Mouse (Mus musculus): ENCODE data around the gene Pex26. TPM values are rescaled to one million over a fixed set of nuclear protein-coding genes. Genes with fewer than 3 reads are reported as not detected.
A peak's percentile ranks its signal among the peaks of the same experiment; 100 is the strongest.

The Pex26 gene
- total and polyA plus RNA-seq, 3 experiments, result 2.8 to 3.3 (median 3.2) TPM

DNA sequence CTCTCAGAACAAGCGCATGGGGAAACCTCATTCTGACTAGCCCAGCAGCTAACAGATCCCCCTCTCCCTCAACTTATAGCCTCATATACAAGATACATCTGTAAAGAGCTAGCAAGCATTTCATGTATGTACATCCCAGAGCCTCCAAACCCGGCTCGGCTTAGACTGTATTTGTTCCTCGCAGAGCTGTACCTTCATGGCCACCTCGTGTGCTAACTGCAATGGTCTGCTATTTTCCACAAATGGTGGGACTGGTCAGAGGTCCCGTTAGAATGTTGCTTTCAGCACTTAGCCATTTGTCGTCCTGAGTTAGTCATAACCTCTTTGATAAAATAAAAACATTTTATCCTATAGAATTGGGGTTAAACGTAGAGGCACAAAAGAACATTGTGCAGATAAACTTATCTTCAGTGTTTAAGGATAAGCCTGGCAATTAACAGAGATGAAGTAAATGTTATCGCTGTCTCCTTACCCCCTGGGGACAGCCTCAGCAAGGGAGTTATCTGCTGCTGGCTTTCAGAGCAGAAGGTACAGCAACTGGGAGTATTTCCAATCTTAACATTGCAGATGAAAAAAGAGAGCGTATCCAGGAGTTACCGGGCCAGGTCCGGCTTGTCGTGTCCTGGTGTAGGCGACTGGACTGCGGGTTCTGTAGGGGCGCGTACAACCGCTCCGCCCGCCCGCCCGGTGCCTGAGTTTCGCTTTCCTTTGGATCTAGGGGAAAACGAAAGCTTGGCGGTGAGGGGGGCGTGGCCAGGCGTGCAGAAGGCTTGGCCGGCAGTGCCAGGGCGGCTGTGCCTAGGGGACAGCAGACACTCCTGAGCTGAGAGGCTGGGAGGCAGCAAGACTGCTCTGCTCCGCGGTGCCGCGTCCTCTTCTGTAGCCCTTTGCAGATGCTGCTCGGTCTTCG, 61.9 kb downstream of the Pex26 start, which contains the start of gene Usp18:
Gene Usp18, plus strand, starts transcription at position 780 of the 910 bp plus-strand sequence.
- Histone ChIP-seq H3K9me3 (replicated peaks; ENCODE audit: low read length) (no peaks in the 10 kb centered on the region), H3K27ac (ENCODE audit: insufficient read depth, low read depth) (no peak within 1 kb of the TSS), H3K4me1 (ENCODE audit: control insufficient read depth in 1 of 2, insufficient read depth in 2 of 2) (peaks cover 14 to 23% of the 10 kb centered on the region in 2 experiments), H3K79me2 (replicated peaks; ENCODE audit: control insufficient read depth, extremely low read depth, insufficient read depth, poor library complexity, severe bottlenecking) (no peaks in the 10 kb centered on the region), H3K27me3 (replicated peaks) (peaks cover 21% of the 10 kb centered on the region), H3K9ac (ENCODE audit: insufficient read depth, low read depth) (no peak within 1 kb of the TSS; the same call in none of the 2 replicates), H3K36me3 (replicated peaks in 1 of 2; ENCODE audit: control insufficient read depth in 1 of 2, insufficient read depth in 1 of 2, low read length in 1 of 2) (no peaks in the 10 kb centered on the region), H3K4me2 (ENCODE audit: insufficient read depth, low read depth, poor library complexity, severe bottlenecking) (peak within 1 kb of the TSS; percentile 35), H3K4me3 (replicated peaks in 1 of 3; ENCODE audit: low read depth in 2 of 3, low read length in 2 of 3, poor library complexity in 1 of 3) (peak within 1 kb of the TSS; percentile 48 to 54 (median 49))
- peak; percentile 60 for DNase-seq (ENCODE audit: extremely low read depth)
- dilution Hi-C loops (cut with MboI; ENCODE audit: extremely low pct_ligation_motif_present, extremely low pct_unique_long_range_greater_than_20kb, low sequenced_read_pairs), result no loop called here
- TF ChIP-seq MXI1 (IDR thresholded peaks at IDR 0.05; ENCODE audit: low read depth, low read length) (peak; percentile 62; the same call in 1 of the 2 replicates), ETS1 (conservative IDR thresholded peaks at IDR 0.05; ENCODE audit: low read depth, low read length) (no peak), JUN (IDR thresholded peaks at IDR 0.05; ENCODE audit: insufficient read depth, low read depth, low read length) (no peak), KAT2A (IDR thresholded peaks at IDR 0.05; ENCODE audit: insufficient replicate concordance, low read length) (no peak), MAX (IDR thresholded peaks at IDR 0.05; ENCODE audit: low read length) (no peak), ZC3H11A (IDR thresholded peaks at IDR 0.05; ENCODE audit: low read depth, low read length) (no peak), CHD1 (IDR thresholded peaks at IDR 0.05; ENCODE audit: low read depth, low read length) (no peak), MYC (IDR thresholded peaks at IDR 0.05; ENCODE audit: low read depth, low read length) (no peak), EP300 (IDR thresholded peaks at IDR 0.05; ENCODE audit: low read length) (no peak), SIN3A (IDR thresholded peaks at IDR 0.05; ENCODE audit: low read length) (no peak; the same call in 1 of the 2 replicates), MEF2A (IDR thresholded peaks at IDR 0.05; ENCODE audit: borderline replicate concordance, low read depth, low read length) (no peak), NELFE (IDR thresholded peaks at IDR 0.05; ENCODE audit: low read depth, low read length) (no peak), TCF12 (IDR thresholded peaks at IDR 0.05; ENCODE audit: low read depth, low read length) (peak; percentile 60; the same call in 1 of the 2 replicates), BHLHE40 (IDR thresholded peaks at IDR 0.05; ENCODE audit: low read depth, low read length) (peak; percentile 35; the same call in 1 of the 2 replicates)
- in situ Hi-C loops (cut with MboI; ENCODE audit: low pct_ligation_motif_present, low pct_unique_long_range_greater_than_20kb, low sequenced_read_pairs), result no loop called here

DNA sequence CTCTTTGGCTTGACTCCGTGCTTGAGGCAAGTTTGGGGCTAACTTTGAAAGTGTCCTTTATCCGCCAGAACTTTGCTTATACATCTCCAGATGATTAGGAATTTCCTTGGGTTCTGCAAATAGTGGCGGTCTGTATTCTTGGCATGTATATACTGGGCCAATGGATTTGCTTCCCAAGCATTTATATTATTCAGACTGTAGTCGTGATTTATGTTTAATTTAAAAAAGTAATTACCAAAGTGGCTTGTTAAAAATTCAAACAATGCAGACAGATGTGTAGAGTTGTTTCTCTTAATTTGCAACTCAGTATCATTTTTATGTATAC, 62.5 kb downstream of the Pex26 start:
- no peaks in the 10 kb centered on the region for H3K36me3 ChIP-seq (replicated peaks in 1 of 2; ENCODE audit: control insufficient read depth in 1 of 2, insufficient read depth in 1 of 2, low read length in 1 of 2)
- no peak for DNase-seq (ENCODE audit: extremely low read depth)
- peaks cover 21% of the 10 kb centered on the region for H3K27me3 ChIP-seq (replicated peaks)
- H3K9ac ChIP-seq (ENCODE audit: insufficient read depth, low read depth), result no peak overlapping the region; the same call in 1 of the 2 replicates
- no peak overlapping the region for H3K27ac ChIP-seq (ENCODE audit: insufficient read depth, low read depth)
- H3K4me3 ChIP-seq (replicated peaks in 1 of 3; ENCODE audit: low read depth in 2 of 3, low read length in 2 of 3, poor library complexity in 1 of 3), result peak overlapping the region; percentile 48 to 54 (median 49)
- TF ChIP-seq RAD21 (IDR thresholded peaks at IDR 0.05; ENCODE audit: low read depth, low read length) (no peak), HCFC1 (IDR thresholded peaks at IDR 0.05; ENCODE audit: low read depth, low read length) (no peak), CHD2 (IDR thresholded peaks at IDR 0.05; ENCODE audit: low read length) (no peak), EP300 (IDR thresholded peaks at IDR 0.05; ENCODE audit: low read length) (no peak), USF1 (IDR thresholded peaks at IDR 0.05; ENCODE audit: low read depth, low read length) (no peak), MYC (IDR thresholded peaks at IDR 0.05; ENCODE audit: low read depth, low read length) (no peak), ETS1 (conservative IDR thresholded peaks at IDR 0.05; ENCODE audit: low read depth, low read length) (no peak), MEF2A (IDR thresholded peaks at IDR 0.05; ENCODE audit: borderline replicate concordance, low read depth, low read length) (no peak), ZKSCAN1 (IDR thresholded peaks at IDR 0.05; ENCODE audit: borderline replicate concordance, low read depth, low read length) (no peak)
- in situ Hi-C loops (cut with MboI; ENCODE audit: low pct_ligation_motif_present, low pct_unique_long_range_greater_than_20kb, low sequenced_read_pairs) (no loop called here), dilution Hi-C loops (cut with MboI; ENCODE audit: extremely low pct_ligation_motif_present, extremely low pct_unique_long_range_greater_than_20kb, low sequenced_read_pairs) (no loop called here)
- no peaks in the 10 kb centered on the region for H3K9me3 ChIP-seq (replicated peaks; ENCODE audit: low read length)
- peak overlapping the region; percentile 35 for H3K4me2 ChIP-seq (ENCODE audit: insufficient read depth, low read depth, poor library complexity, severe bottlenecking)
- no peaks in the 10 kb centered on the region for H3K79me2 ChIP-seq (replicated peaks; ENCODE audit: control insufficient read depth, extremely low read depth, insufficient read depth, poor library complexity, severe bottlenecking)
- peaks cover 15 to 29% of the 10 kb centered on the region in 2 experiments for H3K4me1 ChIP-seq (ENCODE audit: control insufficient read depth in 1 of 2, insufficient read depth in 2 of 2)
